Mouse (Mus musculus) olfactory bulb, adult 2 months (tissue): ENCODE results near the gene Otop1.

ENCODE experiments used
- CTCF ChIP-seq: fragments of 200-500 bp; IDR thresholded peaks from 2 replicates; pipeline ENCODE4 v1.5.1; 2012; ENCODE audit warnings: low read depth, mild to moderate bottlenecking, low read length, moderate library complexity; ENCODE audit not compliant: insufficient read depth
- POLR2A ChIP-seq: fragments of 200-500 bp; IDR thresholded peaks from 2 replicates; pipeline ENCODE4 v1.6.1; 2012; ENCODE audit warnings: mild to moderate bottlenecking, low read depth, low read length, moderate library complexity; ENCODE audit not compliant: insufficient read depth

DNA sequence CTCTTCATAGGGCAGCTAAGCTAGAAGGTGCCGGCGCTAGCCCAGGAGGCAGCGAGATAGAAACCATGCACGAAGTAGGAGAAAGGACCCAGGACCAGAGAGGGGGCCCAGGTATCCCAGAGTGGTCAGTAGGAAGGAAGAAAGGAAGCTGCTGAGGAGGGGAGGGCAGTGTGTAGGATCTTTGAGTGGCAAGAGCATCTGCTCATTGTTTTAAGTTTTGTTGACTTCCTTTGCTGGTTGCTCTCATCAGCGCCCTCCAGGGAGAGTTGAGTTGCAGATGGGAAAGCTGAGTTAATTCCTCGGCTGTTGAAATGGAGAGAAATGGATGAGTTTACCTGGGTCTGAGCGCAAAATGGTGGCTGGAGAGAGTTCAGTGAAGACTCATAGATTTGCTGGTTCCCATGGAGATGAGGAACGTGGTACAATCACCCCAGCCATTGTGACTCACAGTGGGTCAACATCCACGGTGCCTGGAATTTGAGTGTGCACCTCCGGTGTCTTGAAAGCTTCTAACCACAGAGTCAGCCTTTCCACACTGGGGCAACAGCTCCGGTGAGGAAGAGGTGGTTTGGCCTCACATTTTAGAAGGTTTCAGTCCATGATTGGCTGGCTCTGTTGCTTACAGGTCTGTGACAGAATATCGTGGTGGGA lies 26.1 kb downstream of the Otop1 start:
- TF ChIP-seq CTCF, result no peak
- TF ChIP-seq POLR2A, result no peak
